Mouse (Mus musculus) liver, postnatal 0 days (tissue): ENCODE data around the gene Galt.
"Not testable (repeated sequence)": the region's sequence is repeated elsewhere in the genome, so short reads cannot be mapped to it uniquely, and the experiment has no call there.

Source experiments
- CTCF ChIP-seq: sonication (generic); IDR thresholded peaks from 2 replicates; pipeline ENCODE4 v1.5.1; 2016; ENCODE audit warnings: antibody characterized with exemption, low read depth
- EP300 ChIP-seq: IDR thresholded peaks from 2 replicates; pipeline ENCODE4 v1.6.1; 2016; ENCODE audit warnings: antibody characterized with exemption, low read depth, mild to moderate bottlenecking

DNA sequence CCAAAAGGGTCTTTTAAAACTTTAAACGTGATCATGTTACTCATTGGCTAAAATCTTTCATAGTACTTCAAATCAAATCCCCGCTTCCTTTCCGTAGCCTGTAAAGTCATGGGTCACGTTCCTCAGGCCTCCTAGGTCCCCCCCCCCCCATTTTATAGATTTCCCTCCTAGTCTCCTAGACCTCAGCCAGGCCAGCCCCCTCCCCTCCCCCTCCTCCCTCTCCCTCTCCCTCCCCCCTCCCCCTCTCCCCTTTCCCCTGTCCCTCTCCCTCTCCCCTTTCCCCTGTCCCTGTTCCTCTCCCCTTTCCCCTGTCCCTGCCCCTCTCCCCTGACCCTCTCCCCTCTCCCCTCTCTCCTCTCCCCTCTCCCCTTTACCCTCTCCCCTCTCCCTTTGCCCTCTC, 27.7 kb downstream of the Galt start:
- not testable (repeated sequence) for TF ChIP-seq CTCF, EP300
